Mouse (Mus musculus): ENCODE data around the gene Tyms. TPM values are rescaled to one million over a fixed set of nuclear protein-coding genes. Genes with fewer than 3 reads are reported as not detected.
"Not testable (repeated sequence)": the region's sequence is repeated elsewhere in the genome, so short reads cannot be mapped to it uniquely, and the experiment has no call there.

Gene Tyms
- polyA plus RNA-seq, 2 experiments = 119 to 265 TPM

DNA sequence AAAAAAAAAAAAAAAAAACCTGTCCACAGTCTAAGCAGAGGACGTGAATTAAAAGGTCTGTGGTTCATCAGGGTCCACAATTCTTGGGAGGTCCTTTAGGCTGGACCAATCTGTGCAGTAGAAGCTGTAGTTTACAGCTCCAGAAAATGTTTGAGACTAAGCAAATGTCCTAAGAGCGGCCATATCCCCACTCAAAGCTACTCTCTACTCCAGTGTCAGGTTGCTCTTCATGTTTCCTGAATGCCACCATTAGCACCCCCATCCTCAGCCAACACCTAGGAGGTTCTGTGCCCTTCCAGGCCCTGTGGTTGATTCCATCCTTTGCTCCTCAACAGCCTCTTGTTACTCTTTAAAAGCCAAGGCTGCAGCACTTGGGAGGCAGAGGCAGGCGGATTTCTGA is 1.0 kb downstream of the Tyms start:
- peak; percentile 18; the same call in 1 of the 2 replicates for ATAC-seq (ENCODE audit: insufficient read depth)
- peak overlapping the region; percentile 70 to 76 for H3K4me3 ChIP-seq (ENCODE audit: insufficient read depth in 1 of 2, low read depth in 2 of 2, low read length in 2 of 2)
- H3K4me1 ChIP-seq (replicated peaks; ENCODE audit: control insufficient read depth in 2 of 2, insufficient read depth in 2 of 2, low read length in 1 of 2) = peaks cover 3 to 7% of the 10 kb centered on the region in 2 experiments
- H3K4me2 ChIP-seq (ENCODE audit: low read depth) = peak overlapping the region; percentile 95
- H3K9ac ChIP-seq (replicated peaks) = peak overlapping the region; percentile 97
- DNase-seq (ENCODE audit: low read depth in 3 of 3, low spot score in 3 of 3) = no peak
- no peaks in the 10 kb centered on the region for H3K27me3 ChIP-seq (ENCODE audit: control insufficient read depth, insufficient read depth, low read length)
- peak overlapping the region; percentile 19; the same call in 1 of the 2 replicates for H3K27ac ChIP-seq
- WGBS (ENCODE audit: insufficient replicate concordance) = 20% methylated on average over 3 of the region's 3 CpGs
- H3K9me3 ChIP-seq (ENCODE audit: control insufficient read depth, low read length) = no peaks in the 10 kb centered on the region
- no peak for TF ChIP-seq CTCF (IDR thresholded peaks at IDR 0.05; ENCODE audit: low read depth)
- TF ChIP-seq EP300 (IDR thresholded peaks at IDR 0.05; ENCODE audit: low read depth) = no peak
- peaks cover 44% of the 10 kb centered on the region for H3K36me3 ChIP-seq (replicated peaks; ENCODE audit: control insufficient read depth, insufficient read depth, low read depth)

DNA sequence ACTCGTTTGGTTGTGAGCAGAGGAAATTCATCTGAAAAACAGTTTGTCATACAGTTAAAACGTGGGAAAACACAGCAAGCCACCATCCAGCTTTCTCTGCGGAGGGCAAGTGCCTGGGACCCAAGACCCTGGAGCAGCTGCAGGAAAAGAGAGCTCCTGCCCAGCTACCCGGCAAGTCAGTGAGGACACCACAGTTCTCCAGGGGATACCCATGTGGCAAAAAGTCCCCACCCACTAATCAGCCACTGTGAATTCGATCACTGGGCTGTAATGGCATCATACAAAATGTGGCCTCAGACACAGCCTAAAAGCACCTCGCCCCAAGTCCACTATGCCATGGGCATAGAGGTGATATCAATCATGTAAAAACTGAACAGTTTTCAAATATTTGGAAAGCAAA is 1.7 kb downstream of the Tyms start:
- H3K4me1 ChIP-seq (replicated peaks; ENCODE audit: control insufficient read depth in 2 of 2, insufficient read depth in 2 of 2, low read length in 1 of 2) = peaks cover 3 to 7% of the 10 kb centered on the region in 2 experiments
- ATAC-seq (ENCODE audit: insufficient read depth) (no peak), DNase-seq (ENCODE audit: low read depth in 3 of 3, low spot score in 3 of 3) (no peak)
- H3K36me3 ChIP-seq (replicated peaks; ENCODE audit: control insufficient read depth, insufficient read depth, low read depth) = peaks cover 51% of the 10 kb centered on the region
- H3K27me3 ChIP-seq (ENCODE audit: control insufficient read depth, insufficient read depth, low read length) = no peaks in the 10 kb centered on the region
- H3K4me3 ChIP-seq (ENCODE audit: insufficient read depth in 1 of 2, low read depth in 2 of 2, low read length in 2 of 2) = peak overlapping the region; percentile 70 to 76
- WGBS (ENCODE audit: insufficient replicate concordance) = 59% methylated on average over 6 of the region's 6 CpGs
- TF ChIP-seq EP300 (IDR thresholded peaks at IDR 0.05; ENCODE audit: low read depth) (no peak), CTCF (IDR thresholded peaks at IDR 0.05; ENCODE audit: low read depth) (no peak)
- H3K27ac ChIP-seq = no peak overlapping the region
- H3K9ac ChIP-seq (replicated peaks) = peak overlapping the region; percentile 97
- no peaks in the 10 kb centered on the region for H3K9me3 ChIP-seq (ENCODE audit: control insufficient read depth, low read length)
- H3K4me2 ChIP-seq (ENCODE audit: low read depth) = peak overlapping the region; percentile 95

DNA sequence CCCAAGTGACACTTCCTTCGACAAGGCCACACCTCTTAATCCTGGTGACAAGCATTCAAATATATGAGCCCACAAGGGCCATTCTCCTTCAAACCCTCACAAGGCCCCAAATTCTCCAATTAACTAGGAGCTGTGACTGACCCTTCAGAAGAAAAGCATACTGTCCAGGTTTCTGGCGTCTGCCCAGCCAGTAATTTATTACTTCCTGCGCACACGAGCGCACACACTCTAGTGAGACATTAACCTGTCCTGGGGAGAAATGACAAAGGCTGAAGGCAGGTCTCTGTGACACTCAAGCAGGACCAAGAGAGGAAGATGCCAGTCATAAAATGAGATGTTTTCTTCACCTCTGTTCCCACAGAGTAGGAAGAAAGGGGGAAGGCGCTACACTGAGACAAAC is 5.7 kb downstream of the Tyms start:
- peaks cover 0 to 6% of the 10 kb centered on the region in 2 experiments; a peak in 2 of 4 replicates for H3K4me1 ChIP-seq (replicated peaks; ENCODE audit: control insufficient read depth in 2 of 2, insufficient read depth in 2 of 2, low read length in 1 of 2)
- H3K9ac ChIP-seq (replicated peaks) = no peak overlapping the region
- no peak for ATAC-seq (ENCODE audit: insufficient read depth)
- DNase-seq (ENCODE audit: low read depth in 3 of 3, low spot score in 3 of 3) = no peak
- H3K27ac ChIP-seq = no peak overlapping the region
- TF ChIP-seq EP300 (IDR thresholded peaks at IDR 0.05; ENCODE audit: low read depth) (no peak), CTCF (IDR thresholded peaks at IDR 0.05; ENCODE audit: low read depth) (no peak)
- no peak overlapping the region for H3K4me3 ChIP-seq (ENCODE audit: insufficient read depth in 1 of 2, low read depth in 2 of 2, low read length in 2 of 2)
- WGBS (ENCODE audit: insufficient replicate concordance) = 79% methylated on average over 6 of the region's 6 CpGs
- no peak overlapping the region for H3K4me2 ChIP-seq (ENCODE audit: low read depth)
- H3K36me3 ChIP-seq (replicated peaks; ENCODE audit: control insufficient read depth, insufficient read depth, low read depth) = peaks cover 80% of the 10 kb centered on the region
- H3K27me3 ChIP-seq (ENCODE audit: control insufficient read depth, insufficient read depth, low read length) = no peaks in the 10 kb centered on the region
- no peaks in the 10 kb centered on the region for H3K9me3 ChIP-seq (ENCODE audit: control insufficient read depth, low read length)

GRCm38 (mm10) chr5:30059607-30060006 is 13.8 kb downstream of the Tyms start:
- not testable (repeated sequence) for H3K9me3 ChIP-seq (ENCODE audit: control insufficient read depth, low read length); H3K9ac ChIP-seq (replicated peaks); DNase-seq (ENCODE audit: low read depth in 3 of 3, low spot score in 3 of 3); H3K4me2 ChIP-seq (ENCODE audit: low read depth); H3K4me3 ChIP-seq (ENCODE audit: insufficient read depth in 1 of 2, low read depth in 2 of 2, low read length in 2 of 2); H3K27ac ChIP-seq; ATAC-seq (ENCODE audit: insufficient read depth); H3K27me3 ChIP-seq (ENCODE audit: control insufficient read depth, insufficient read depth, low read length); H3K4me1 ChIP-seq (replicated peaks; ENCODE audit: control insufficient read depth in 2 of 2, insufficient read depth in 2 of 2, low read length in 1 of 2)
- 81% methylated on average over 5 of the region's 5 CpGs for WGBS (ENCODE audit: insufficient replicate concordance)
- H3K36me3 ChIP-seq (replicated peaks; ENCODE audit: control insufficient read depth, insufficient read depth, low read depth) = peaks cover 44% of the 10 kb centered on the region

- no peak for ATAC-seq (ENCODE audit: insufficient read depth)
- no peak for TF ChIP-seq EP300 (IDR thresholded peaks at IDR 0.05; ENCODE audit: low read depth)
- Histone ChIP-seq H3K36me3 (replicated peaks; ENCODE audit: control insufficient read depth, insufficient read depth, low read depth) (peaks cover 33% of the 10 kb centered on the region), H3K4me2 (ENCODE audit: low read depth) (no peak overlapping the region), H3K9me3 (ENCODE audit: control insufficient read depth, low read length) (no peaks in the 10 kb centered on the region), H3K27ac (no peak overlapping the region), H3K9ac (replicated peaks) (no peak overlapping the region), H3K4me3 (ENCODE audit: insufficient read depth in 1 of 2, low read depth in 2 of 2, low read length in 2 of 2) (no peak overlapping the region), H3K27me3 (ENCODE audit: control insufficient read depth, insufficient read depth, low read length) (no peaks in the 10 kb centered on the region), H3K4me1 (replicated peaks; ENCODE audit: control insufficient read depth in 2 of 2, insufficient read depth in 2 of 2, low read length in 1 of 2) (no peaks in the 10 kb centered on the region)
- DNase-seq (ENCODE audit: low read depth in 3 of 3, low spot score in 3 of 3) = no peak
- WGBS (ENCODE audit: insufficient replicate concordance) = 80% methylated on average over 6 of the region's 6 CpGs
Observed at GRCm38 (mm10) chr5:30058216-30058731, 15.1 kb downstream of the Tyms start.

DNA sequence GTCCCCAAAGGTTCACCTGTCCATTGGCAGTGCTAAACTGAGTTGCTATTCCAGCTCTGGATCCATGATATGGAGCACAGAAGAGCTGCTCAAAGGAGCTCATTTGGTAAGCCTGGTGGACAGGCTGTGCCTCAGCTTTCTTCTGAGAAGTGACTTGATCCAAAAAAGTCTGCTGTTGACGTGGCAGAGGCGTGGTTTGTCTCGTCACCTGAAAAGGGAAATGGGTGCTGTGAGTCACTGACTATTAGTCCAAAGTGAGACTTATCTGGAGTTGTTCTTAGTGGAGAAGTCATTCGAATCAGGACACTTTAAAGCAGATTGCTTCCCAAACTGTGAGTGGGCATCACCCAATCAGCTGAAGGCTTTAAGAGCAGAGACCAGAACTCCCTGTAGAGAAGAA is 33.6 kb downstream of the Tyms start:
- H3K4me2 ChIP-seq (ENCODE audit: low read depth); H3K27me3 ChIP-seq (ENCODE audit: control insufficient read depth, insufficient read depth, low read length); H3K4me1 ChIP-seq (replicated peaks; ENCODE audit: control insufficient read depth in 2 of 2, insufficient read depth in 2 of 2, low read length in 1 of 2); ATAC-seq (ENCODE audit: insufficient read depth); H3K9me3 ChIP-seq (ENCODE audit: control insufficient read depth, low read length); H3K4me3 ChIP-seq (ENCODE audit: insufficient read depth in 1 of 2, low read depth in 2 of 2, low read length in 2 of 2); H3K9ac ChIP-seq (replicated peaks); H3K36me3 ChIP-seq (replicated peaks; ENCODE audit: control insufficient read depth, insufficient read depth, low read depth); DNase-seq (ENCODE audit: low read depth in 3 of 3, low spot score in 3 of 3); H3K27ac ChIP-seq: not testable (repeated sequence)
- 30% methylated on average over 4 of the region's 4 CpGs for WGBS (ENCODE audit: insufficient replicate concordance)

- H3K36me3 ChIP-seq (replicated peaks; ENCODE audit: control insufficient read depth, insufficient read depth, low read depth); H3K9ac ChIP-seq (replicated peaks); H3K27me3 ChIP-seq (ENCODE audit: control insufficient read depth, insufficient read depth, low read length); H3K9me3 ChIP-seq (ENCODE audit: control insufficient read depth, low read length); H3K4me2 ChIP-seq (ENCODE audit: low read depth); ATAC-seq (ENCODE audit: insufficient read depth); H3K4me1 ChIP-seq (replicated peaks; ENCODE audit: control insufficient read depth in 2 of 2, insufficient read depth in 2 of 2, low read length in 1 of 2); DNase-seq (ENCODE audit: low read depth in 3 of 3, low spot score in 3 of 3); H3K4me3 ChIP-seq (ENCODE audit: insufficient read depth in 1 of 2, low read depth in 2 of 2, low read length in 2 of 2); H3K27ac ChIP-seq: not testable (repeated sequence)
- WGBS (ENCODE audit: insufficient replicate concordance) = 35% methylated on average over 5 of the region's 5 CpGs
Observed at GRCm38 (mm10) chr5:30039324-30039723, 34.1 kb downstream of the Tyms start.

- not testable (repeated sequence) for H3K27ac ChIP-seq; DNase-seq (ENCODE audit: low read depth in 3 of 3, low spot score in 3 of 3); H3K27me3 ChIP-seq (ENCODE audit: control insufficient read depth, insufficient read depth, low read length); H3K4me3 ChIP-seq (ENCODE audit: insufficient read depth in 1 of 2, low read depth in 2 of 2, low read length in 2 of 2); ATAC-seq (ENCODE audit: insufficient read depth); H3K4me2 ChIP-seq (ENCODE audit: low read depth); H3K9me3 ChIP-seq (ENCODE audit: control insufficient read depth, low read length); H3K4me1 ChIP-seq (replicated peaks; ENCODE audit: control insufficient read depth in 2 of 2, insufficient read depth in 2 of 2, low read length in 1 of 2); H3K36me3 ChIP-seq (replicated peaks; ENCODE audit: control insufficient read depth, insufficient read depth, low read depth); H3K9ac ChIP-seq (replicated peaks)
- 81% methylated on average over 2 of the region's 2 CpGs for WGBS (ENCODE audit: insufficient replicate concordance)
Observed at GRCm38 (mm10) chr5:30037111-30037510, 36.3 kb downstream of the Tyms start.
